Mouse (Mus musculus): ENCODE measurements around the gene Tmtc2. TPM values are rescaled to one million over a fixed set of nuclear protein-coding genes. Genes with fewer than 3 reads are reported as not detected.

Tmtc2 gene
- polyA plus RNA-seq, 1 experiment from 2014 or later = 1.3 TPM

- Histone ChIP-seq H3K27ac (ENCODE audit: low read depth) (no peak overlapping the region), H3K4me3 (ENCODE audit: low read depth, low read length) (no peak overlapping the region), H3K4me1 (ENCODE audit: insufficient read depth) (no peaks in the 10 kb centered on the region), H3K9ac (replicated peaks) (no peak overlapping the region), H3K4me2 (ENCODE audit: low read depth, low read length) (no peak overlapping the region), H3K27me3 (ENCODE audit: insufficient read depth, low read length) (no peaks in the 10 kb centered on the region), H3K9me3 (ENCODE audit: low read length) (no peaks in the 10 kb centered on the region), H3K36me3 (replicated peaks; ENCODE audit: insufficient read depth, low read length) (no peaks in the 10 kb centered on the region)
- WGBS (ENCODE audit: insufficient replicate concordance) = 79% methylated on average over 4 of the region's 4 CpGs
- no peak for TF ChIP-seq CTCF (IDR thresholded peaks at IDR 0.05; ENCODE audit: low read depth)
- TF ChIP-seq EP300 (IDR thresholded peaks at IDR 0.05; ENCODE audit: low read depth) = no peak
- DNase-seq = no peak
- no peak for ATAC-seq
Measured at GRCm38 (mm10) chr10:105193756-105194460, 380.3 kb downstream of the Tmtc2 start.

DNA sequence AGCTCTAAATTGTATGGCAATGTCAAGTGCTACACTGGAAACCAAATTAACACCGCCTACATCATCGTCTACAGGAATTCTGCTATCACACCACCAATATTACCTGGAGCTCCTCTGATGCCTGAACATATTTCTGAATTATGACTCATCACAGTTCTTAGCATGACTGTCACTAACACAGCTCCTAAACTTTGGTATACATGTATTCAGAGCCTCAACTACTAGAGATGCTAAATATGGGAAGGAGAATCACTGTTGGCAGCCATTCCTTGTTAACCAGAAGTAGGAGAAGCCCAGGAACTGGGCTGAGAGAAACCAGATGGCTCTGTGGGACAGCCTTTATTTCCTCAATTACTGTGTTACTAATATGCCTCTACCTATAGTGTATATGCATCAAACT lies 382.2 kb downstream of the Tmtc2 start:
- Histone ChIP-seq H3K4me2 (ENCODE audit: low read depth, low read length) (no peak overlapping the region), H3K4me3 (ENCODE audit: low read depth, low read length) (no peak overlapping the region), H3K27me3 (ENCODE audit: insufficient read depth, low read length) (no peaks in the 10 kb centered on the region), H3K36me3 (replicated peaks; ENCODE audit: insufficient read depth, low read length) (no peaks in the 10 kb centered on the region), H3K27ac (ENCODE audit: low read depth) (no peak overlapping the region), H3K9me3 (ENCODE audit: low read length) (no peaks in the 10 kb centered on the region), H3K4me1 (ENCODE audit: insufficient read depth) (no peaks in the 10 kb centered on the region), H3K9ac (replicated peaks) (no peak overlapping the region)
- ATAC-seq = no peak
- DNase-seq = no peak
- 79% methylated on average over 2 of the region's 2 CpGs for WGBS (ENCODE audit: insufficient replicate concordance)
- TF ChIP-seq CTCF (IDR thresholded peaks at IDR 0.05; ENCODE audit: low read depth) (no peak), EP300 (IDR thresholded peaks at IDR 0.05; ENCODE audit: low read depth) (no peak)

GRCm38 (mm10) chr10:105189746-105190145 lies 384.5 kb downstream of the Tmtc2 start:
- H3K9ac ChIP-seq (replicated peaks) = no peak overlapping the region
- TF ChIP-seq CTCF (IDR thresholded peaks at IDR 0.05; ENCODE audit: low read depth) (no peak), EP300 (IDR thresholded peaks at IDR 0.05; ENCODE audit: low read depth) (no peak)
- no peaks in the 10 kb centered on the region for H3K4me1 ChIP-seq (ENCODE audit: insufficient read depth)
- H3K36me3 ChIP-seq (replicated peaks; ENCODE audit: insufficient read depth, low read length) = no peaks in the 10 kb centered on the region
- ATAC-seq = no peak
- no peaks in the 10 kb centered on the region for H3K27me3 ChIP-seq (ENCODE audit: insufficient read depth, low read length)
- 74% methylated on average over 4 of the region's 4 CpGs for WGBS (ENCODE audit: insufficient replicate concordance)
- H3K9me3 ChIP-seq (ENCODE audit: low read length) = no peaks in the 10 kb centered on the region
- H3K27ac ChIP-seq (ENCODE audit: low read depth) = no peak overlapping the region
- no peak overlapping the region for H3K4me3 ChIP-seq (ENCODE audit: low read depth, low read length)
- DNase-seq = no peak
- no peak overlapping the region for H3K4me2 ChIP-seq (ENCODE audit: low read depth, low read length)

GRCm38 (mm10) chr10:105186636-105187035 lies 387.6 kb downstream of the Tmtc2 start:
- H3K36me3 ChIP-seq (replicated peaks; ENCODE audit: insufficient read depth, low read length) = no peaks in the 10 kb centered on the region
- no peak for DNase-seq
- TF ChIP-seq EP300 (IDR thresholded peaks at IDR 0.05; ENCODE audit: low read depth) (no peak), CTCF (IDR thresholded peaks at IDR 0.05; ENCODE audit: low read depth) (no peak)
- H3K4me1 ChIP-seq (ENCODE audit: insufficient read depth) = no peaks in the 10 kb centered on the region
- no peak overlapping the region for H3K27ac ChIP-seq (ENCODE audit: low read depth)
- H3K4me2 ChIP-seq (ENCODE audit: low read depth, low read length) = no peak overlapping the region
- H3K9ac ChIP-seq (replicated peaks) = no peak overlapping the region
- WGBS (ENCODE audit: insufficient replicate concordance) = 35% methylated on average over 5 of the region's 5 CpGs
- H3K9me3 ChIP-seq (ENCODE audit: low read length) = no peaks in the 10 kb centered on the region
- no peak overlapping the region for H3K4me3 ChIP-seq (ENCODE audit: low read depth, low read length)
- no peaks in the 10 kb centered on the region for H3K27me3 ChIP-seq (ENCODE audit: insufficient read depth, low read length)
- ATAC-seq = no peak

GRCm38 (mm10) chr10:105168443-105169102 lies 405.7 kb downstream of the Tmtc2 start:
- Histone ChIP-seq H3K9ac (replicated peaks) (no peak overlapping the region), H3K9me3 (ENCODE audit: low read length) (no peaks in the 10 kb centered on the region), H3K4me3 (ENCODE audit: low read depth, low read length) (no peak overlapping the region), H3K27ac (ENCODE audit: low read depth) (no peak overlapping the region), H3K36me3 (replicated peaks; ENCODE audit: insufficient read depth, low read length) (no peaks in the 10 kb centered on the region), H3K4me2 (ENCODE audit: low read depth, low read length) (no peak overlapping the region), H3K4me1 (ENCODE audit: insufficient read depth) (no peaks in the 10 kb centered on the region), H3K27me3 (ENCODE audit: insufficient read depth, low read length) (no peaks in the 10 kb centered on the region)
- no peak for ATAC-seq
- TF ChIP-seq EP300 (IDR thresholded peaks at IDR 0.05; ENCODE audit: low read depth) = no peak
- no peak for TF ChIP-seq CTCF (IDR thresholded peaks at IDR 0.05; ENCODE audit: low read depth)
- WGBS (ENCODE audit: insufficient replicate concordance) = 79% methylated on average over 5 of the region's 5 CpGs
- DNase-seq = no peak

DNA sequence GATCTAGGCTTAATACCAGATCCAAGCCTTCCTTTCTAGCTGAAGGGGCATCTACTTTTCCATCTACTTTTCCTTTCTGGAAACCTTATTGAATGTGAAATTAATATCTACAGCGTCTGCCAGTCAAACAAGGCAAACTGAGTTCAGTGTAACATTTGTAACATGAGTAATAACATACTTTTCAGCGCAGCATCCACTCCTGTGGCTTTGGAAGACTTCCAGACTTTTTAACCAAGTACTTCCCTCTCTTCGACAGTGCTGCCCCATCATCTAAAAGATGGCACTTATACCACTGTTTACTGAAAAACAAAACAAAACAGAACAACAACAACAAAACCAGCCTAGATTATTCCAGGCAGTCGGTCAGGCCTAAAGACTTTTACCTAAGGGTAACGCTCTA lies 409.0 kb downstream of the Tmtc2 start:
- H3K4me2 ChIP-seq (ENCODE audit: low read depth, low read length) = no peak overlapping the region
- H3K36me3 ChIP-seq (replicated peaks; ENCODE audit: insufficient read depth, low read length) = no peaks in the 10 kb centered on the region
- 65% methylated on average over 5 of the region's 5 CpGs for WGBS (ENCODE audit: insufficient replicate concordance)
- ATAC-seq (no peak), DNase-seq (no peak)
- H3K4me3 ChIP-seq (ENCODE audit: low read depth, low read length) = no peak overlapping the region
- no peaks in the 10 kb centered on the region for H3K9me3 ChIP-seq (ENCODE audit: low read length)
- no peaks in the 10 kb centered on the region for H3K27me3 ChIP-seq (ENCODE audit: insufficient read depth, low read length)
- H3K9ac ChIP-seq (replicated peaks) = no peak overlapping the region
- TF ChIP-seq EP300 (IDR thresholded peaks at IDR 0.05; ENCODE audit: low read depth) (no peak), CTCF (IDR thresholded peaks at IDR 0.05; ENCODE audit: low read depth) (no peak)
- no peak overlapping the region for H3K27ac ChIP-seq (ENCODE audit: low read depth)
- no peaks in the 10 kb centered on the region for H3K4me1 ChIP-seq (ENCODE audit: insufficient read depth)
